Mouse (Mus musculus): ENCODE measurements at regions not wholly inside any gene's neighbourhood (a gene's known extent, or its start where the extent isn't known, plus 50 kb on each side); places are given as distances from the start of the nearest gene placed in this dataset.

- no peak for ATAC-seq (ENCODE audit: low TSS enrichment)
Measured at GRCm38 (mm10) chr13:51333481-51333880, 75.0 kb upstream of the S1pr3 start.

DNA sequence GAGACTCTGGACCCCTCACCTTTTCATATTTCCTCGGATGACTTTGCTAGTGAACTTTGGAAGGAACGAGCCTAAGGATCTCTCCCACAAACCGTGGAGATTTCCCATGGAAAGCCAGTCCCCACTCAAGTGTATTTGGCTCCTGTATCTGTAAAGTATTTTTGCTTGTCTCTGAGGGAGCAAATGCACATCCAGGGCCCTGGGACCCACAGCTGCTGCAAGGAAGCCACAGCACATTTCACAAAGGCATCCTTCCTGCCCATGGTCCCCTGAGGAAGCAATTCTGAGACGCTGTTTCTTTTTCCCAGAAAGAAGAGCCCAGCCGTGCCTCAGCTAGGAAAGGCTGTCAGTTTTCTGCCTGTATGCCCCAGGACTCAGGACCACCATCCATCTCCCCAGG, 71.7 kb upstream of the S1pr3 start:
- no peak for ATAC-seq (ENCODE audit: low TSS enrichment)

DNA sequence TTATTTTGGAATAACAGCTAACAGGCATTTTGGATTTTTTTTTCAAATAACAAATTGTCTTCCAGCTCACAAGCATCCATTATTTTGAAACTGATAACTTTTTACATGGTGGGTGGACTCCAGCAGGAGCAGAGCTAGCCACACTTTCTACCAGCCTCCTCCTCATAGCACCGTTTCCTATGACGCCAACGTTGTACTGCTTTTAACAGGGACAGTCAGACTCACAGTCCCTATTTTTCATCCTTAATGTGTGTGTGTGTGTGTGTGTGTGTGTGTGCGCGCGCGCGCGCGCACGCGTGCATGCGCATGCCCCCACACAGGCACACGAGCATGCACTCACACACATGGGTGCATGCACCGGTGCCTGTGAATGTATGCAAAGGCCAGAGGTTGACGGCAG, 70.5 kb upstream of the S1pr3 start:
- peak; percentile 81; the same call in 1 of the 2 replicates for ATAC-seq (ENCODE audit: low TSS enrichment)

- no peak for ATAC-seq (ENCODE audit: low TSS enrichment)
Measured at GRCm38 (mm10) chr13:51345321-51345720, 63.1 kb upstream of the S1pr3 start.

GRCm38 (mm10) chr13:51345839-51346550, 62.4 kb upstream of the S1pr3 start:
- ATAC-seq (ENCODE audit: low TSS enrichment): no peak

DNA sequence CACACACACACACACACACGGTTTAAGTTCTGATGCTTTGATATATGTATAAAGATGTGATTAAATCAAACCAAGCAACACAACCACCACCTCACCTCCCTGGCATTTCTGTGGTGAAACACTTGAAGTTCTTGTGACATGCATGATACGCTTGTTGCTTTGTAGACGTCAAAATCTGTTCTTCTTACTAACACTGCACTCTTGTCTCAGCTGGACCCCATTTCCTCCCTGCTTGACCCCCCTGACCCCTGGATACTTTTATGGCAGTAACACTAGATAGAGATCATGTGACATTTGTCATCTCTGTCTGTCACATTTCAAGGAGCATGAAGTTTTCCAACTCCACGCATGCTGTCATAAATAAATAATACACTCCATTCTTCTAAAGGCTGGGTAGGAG, 59.7 kb upstream of the S1pr3 start:
- no peak for ATAC-seq (ENCODE audit: low TSS enrichment)

DNA sequence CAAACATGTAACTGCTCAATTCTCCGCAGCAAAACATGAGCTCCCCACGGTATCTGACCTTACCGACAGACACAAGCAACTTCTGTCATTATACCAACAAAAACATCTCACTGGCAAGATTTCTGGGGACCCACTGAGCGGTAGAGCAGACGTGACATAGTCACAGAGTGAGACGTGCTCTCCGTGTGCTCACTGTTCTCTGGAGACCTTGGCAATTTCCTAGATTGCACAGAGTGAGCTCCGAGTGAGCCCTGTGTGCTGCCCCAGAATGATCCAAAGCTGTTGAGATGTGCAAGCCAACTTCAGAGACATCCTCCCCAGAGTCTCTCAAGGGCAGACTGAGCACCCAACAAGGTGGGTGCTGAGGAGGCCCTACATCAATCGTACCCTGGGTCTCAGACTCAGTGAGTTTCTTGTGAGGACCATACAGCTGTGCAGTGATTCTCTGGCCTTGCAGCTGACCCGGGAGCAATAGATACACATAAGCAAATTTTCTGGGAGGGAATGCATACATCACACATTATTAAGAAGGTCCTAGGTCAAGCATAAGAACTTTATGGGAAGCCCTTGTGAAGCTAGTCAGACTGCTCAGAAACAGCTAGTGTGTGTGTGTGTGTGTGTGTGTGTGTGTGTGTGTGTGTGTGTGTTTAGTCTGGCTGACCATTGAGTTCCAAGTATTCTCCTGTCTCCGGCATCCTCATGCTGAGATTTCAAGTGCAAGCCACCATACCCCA, 58.5 kb upstream of the S1pr3 start:
- no peak for ATAC-seq (ENCODE audit: low TSS enrichment)

GRCm38 (mm10) chr13:51352874-51353273, 55.6 kb upstream of the S1pr3 start:
- no peak for ATAC-seq (ENCODE audit: low TSS enrichment)

DNA sequence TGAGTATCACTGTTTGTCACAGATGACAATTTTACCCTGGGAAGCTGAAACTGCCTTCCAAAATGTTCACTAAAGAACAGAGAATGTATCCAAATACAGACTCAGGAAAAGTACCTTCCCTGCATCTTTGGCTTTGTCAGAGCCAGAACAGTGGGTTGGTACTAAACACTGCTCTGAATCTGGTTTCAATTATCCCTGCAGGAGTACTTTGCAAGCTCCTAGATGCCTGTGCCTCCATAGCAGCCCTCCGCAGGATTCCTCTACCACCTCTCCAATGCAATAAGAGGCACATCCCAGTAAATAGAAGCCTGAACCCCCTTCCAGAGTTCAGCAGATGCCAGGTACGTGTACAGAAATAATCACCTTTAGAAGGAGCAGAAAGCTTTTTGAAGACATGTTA, 52.9 kb upstream of the S1pr3 start:
- peak; percentile 69 for ATAC-seq (ENCODE audit: low TSS enrichment)
